Mouse (Mus musculus) midbrain, embryonic 11.5 days (tissue): ENCODE measurements around the gene Cyp1a2. TPM values are rescaled to one million over a fixed set of nuclear protein-coding genes. Genes with fewer than 3 reads are reported as not detected.

Source experiments
- ATAC-seq: fragments of 200-750 bp; cut with Nextera tagmentation; 2 replicates; pipeline ENCODE4 v1.8.0; 2017; ENCODE audit warnings: moderate TSS enrichment, moderate library complexity; ENCODE audit not compliant: low FRiP score
- DNase-seq: peaks from one replicate; pipeline ENCODE4 v3.0.0; 2015; ENCODE audit warnings: low spot score; ENCODE audit errors: missing footprints
- H3K27ac ChIP-seq: fragments of 300-500 bp; sonication (generic); 2 replicates; pipeline ENCODE4 v1.5.1; 2014; ENCODE audit warnings: low read depth, low read length
- H3K27me3 ChIP-seq: fragments of 300-500 bp; sonication (generic); 2 replicates; pipeline ENCODE4 v1.6.1; 2014; ENCODE audit warnings: mild to moderate bottlenecking, low read length, moderate library complexity, mixed read lengths; ENCODE audit not compliant: control insufficient read depth, insufficient read depth
- H3K36me3 ChIP-seq: fragments of 300-500 bp; sonication (generic); 2 replicates; pipeline ENCODE4 v1.6.1; 2014; ENCODE audit warnings: mild to moderate bottlenecking, low read length, moderate library complexity, mixed read lengths; ENCODE audit not compliant: control insufficient read depth, insufficient read depth
- H3K4me1 ChIP-seq: fragments of 300-500 bp; sonication (generic); 2 replicates; pipeline ENCODE4 v1.6.1; 2014; ENCODE audit warnings: low read length; ENCODE audit not compliant: control insufficient read depth, insufficient read depth
- H3K4me2 ChIP-seq: fragments of 300-500 bp; sonication (generic); 2 replicates; pipeline ENCODE4 v1.6.1; 2014; ENCODE audit warnings: mild to moderate bottlenecking, moderate library complexity
- H3K4me3 ChIP-seq: fragments of 300-500 bp; sonication (generic); 2 replicates; pipeline ENCODE4 v1.5.1; 2014; ENCODE audit warnings: low read depth, low read length
- H3K9ac ChIP-seq: fragments of 300-500 bp; sonication (generic); 2 replicates; pipeline ENCODE4 v1.6.1; 2014; ENCODE audit warnings: low read length
- H3K9me3 ChIP-seq: fragments of 300-500 bp; sonication (generic); 2 replicates; pipeline ENCODE4 v1.6.1; 2016; ENCODE audit warnings: low read length; ENCODE audit not compliant: control insufficient read depth
- WGBS: fragments of 180-500 bp; shearing (Covaris S2); extraction: QIAGEN DNeasy Blood & Tissue Kit; methylation state at CpG from one replicate; pipeline ENCODE4 v1.1.7; 2014; 5-methylcytosine and 5-hydroxymethylcytosine counted together
- polyA plus RNA-seq: library from polyadenylated mRNA; unstranded; fragments of >200 nt; fragmentation: Nextera tagmentation; extraction: Ambion mirVana; gene quantifications from 2 replicates; pipeline ENCODE4 v1.2.1, GENCODE M21; 2014

Cyp1a2 gene
- polyA plus RNA-seq, 1 experiment from 2014 or later = not detected

DNA sequence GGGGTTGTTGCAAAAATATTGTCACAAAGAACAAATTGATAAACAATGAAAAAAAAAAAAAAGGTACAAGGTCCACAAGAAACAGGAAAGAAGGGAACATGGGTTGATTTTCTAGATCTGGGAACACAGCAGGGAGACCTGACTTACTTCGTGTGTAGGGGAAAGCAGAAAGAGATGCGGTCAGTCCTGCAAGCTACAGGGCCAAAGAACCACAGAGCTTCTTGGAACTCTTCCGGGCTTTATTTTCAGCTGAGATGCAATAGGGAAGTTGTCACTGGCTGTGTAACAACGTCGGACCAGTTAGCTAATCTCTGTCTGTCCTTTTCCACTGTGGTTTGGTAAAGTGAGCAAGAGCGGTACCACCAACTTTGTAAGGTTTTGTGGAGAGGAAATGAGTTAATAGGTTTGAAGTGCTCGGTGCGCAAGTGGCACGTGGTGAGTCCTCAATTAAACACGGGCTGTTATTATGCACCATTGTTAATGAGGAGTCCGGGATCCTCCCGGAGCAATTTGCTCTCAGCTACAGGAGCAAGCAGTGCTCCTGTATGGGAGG is 36.9 kb downstream of the Cyp1a2 start:
- DNase-seq (peak; percentile 68), ATAC-seq (no peak)
- Histone ChIP-seq H3K27me3 (no peaks in the 10 kb centered on the region), H3K4me3 (no peak overlapping the region), H3K4me2 (no peak overlapping the region), H3K4me1 (peaks cover 29% of the 10 kb centered on the region), H3K9ac (no peak overlapping the region), H3K27ac (no peak overlapping the region), H3K9me3 (no peaks in the 10 kb centered on the region), H3K36me3 (no peaks in the 10 kb centered on the region)
- 82% methylated on average over 12 of the region's 12 CpGs for WGBS

DNA sequence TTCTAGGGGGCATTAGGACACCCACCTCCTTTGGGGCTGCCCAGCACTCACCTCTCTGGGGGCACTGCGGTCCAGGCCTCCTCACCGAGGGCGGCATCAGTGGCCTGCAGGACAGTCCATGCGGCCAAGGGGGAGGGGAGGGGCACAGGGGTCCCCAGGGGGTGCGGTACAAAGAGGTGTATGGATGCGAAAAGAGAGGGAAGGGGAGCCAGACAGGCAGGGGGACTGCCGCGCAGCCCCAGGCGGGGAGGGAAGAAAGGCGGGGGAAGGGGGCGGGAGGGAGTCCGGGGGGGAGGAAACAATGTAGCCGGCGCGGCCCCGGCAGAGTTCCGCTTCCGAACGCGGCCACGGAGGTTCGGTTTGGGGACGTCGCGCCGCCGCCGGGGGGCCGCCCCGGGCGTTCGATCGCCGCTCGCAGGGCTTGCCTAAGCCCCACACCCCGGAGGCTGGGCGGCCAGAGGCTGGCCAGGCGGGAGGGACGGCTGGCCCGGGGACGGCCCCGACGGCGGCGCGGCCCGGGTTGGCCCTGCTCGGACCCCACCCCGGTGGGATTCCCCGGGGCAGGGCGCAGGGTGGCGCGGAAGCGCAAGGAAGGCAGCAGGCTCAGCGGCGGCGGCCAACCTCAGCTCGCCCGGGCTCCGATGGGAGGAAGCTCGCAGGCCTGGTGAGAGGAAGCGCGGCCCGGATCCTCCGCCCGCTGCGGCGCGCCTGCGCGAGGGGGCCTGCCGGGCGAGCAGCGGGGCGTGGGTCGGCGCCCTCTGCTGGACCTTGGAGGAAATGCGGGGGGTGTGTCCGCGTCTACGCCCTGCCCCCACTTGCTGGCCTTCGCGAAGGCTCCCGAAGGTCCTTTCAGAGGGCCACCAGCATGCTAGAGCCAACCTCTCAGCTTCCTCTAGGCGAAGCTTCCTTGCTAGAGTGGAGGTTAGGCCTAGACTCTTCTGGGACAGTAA is 38.3 kb downstream of the Cyp1a2 start:
- Histone ChIP-seq H3K9ac (peak overlapping the region; percentile 99), H3K9me3 (no peaks in the 10 kb centered on the region), H3K4me3 (peak overlapping the region; percentile 96), H3K4me1 (peaks cover 30% of the 10 kb centered on the region), H3K36me3 (no peaks in the 10 kb centered on the region), H3K27me3 (no peaks in the 10 kb centered on the region), H3K27ac (peak overlapping the region; percentile 95), H3K4me2 (peak overlapping the region; percentile 56)
- WGBS = 0% methylated on average over 63 of the region's 85 CpGs
- ATAC-seq (peak; percentile 91), DNase-seq (peak; percentile 99)

DNA sequence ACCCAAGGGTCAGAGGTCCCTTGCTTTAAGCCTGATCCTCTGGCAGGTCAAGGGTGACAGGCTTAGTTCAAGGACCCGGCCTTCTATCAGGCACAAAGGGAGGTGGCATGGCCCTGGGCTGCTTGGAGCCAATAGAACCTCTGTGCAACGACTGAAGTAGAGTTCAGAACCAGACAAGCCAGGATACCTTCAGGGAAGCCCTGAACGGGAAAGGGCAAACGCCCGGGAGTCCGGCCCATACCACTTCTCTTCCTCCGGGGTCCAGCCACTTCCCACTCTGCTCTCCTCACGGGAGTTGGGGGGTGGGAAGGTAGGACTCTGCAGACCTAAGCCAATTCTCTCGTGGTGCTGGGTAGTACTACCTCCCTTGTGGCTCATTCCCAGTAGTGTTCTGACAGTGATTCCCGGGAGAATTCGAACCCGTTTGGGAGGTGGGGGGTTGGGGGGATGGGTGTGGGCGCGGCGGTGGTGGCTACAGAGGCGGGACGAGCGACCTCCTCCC is 39.0 kb downstream of the Cyp1a2 start:
- peak; percentile 92 for DNase-seq
- WGBS = under 1% methylated on average over 18 of the region's 18 CpGs

DNA sequence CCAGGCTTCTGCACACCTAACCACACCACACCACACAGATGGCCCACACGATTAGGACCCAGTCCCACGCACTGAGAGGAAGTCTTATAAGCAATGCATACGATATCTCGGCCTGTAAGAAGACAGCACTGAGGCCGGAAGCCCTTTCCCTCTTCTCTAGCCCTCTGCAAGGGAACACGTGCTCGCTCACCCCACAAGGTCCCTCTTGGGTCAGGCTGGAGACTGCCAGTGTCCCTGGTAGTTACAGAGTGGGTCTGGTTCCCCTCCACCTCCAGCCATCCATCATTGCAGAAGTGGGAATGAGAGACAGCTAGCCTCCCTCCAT is 39.7 kb downstream of the Cyp1a2 start:
- Histone ChIP-seq H3K4me2 (peak overlapping the region; percentile 56), H3K9ac (peak overlapping the region; percentile 99), H3K27ac (no peak overlapping the region), H3K4me1 (peaks cover 43% of the 10 kb centered on the region), H3K36me3 (no peaks in the 10 kb centered on the region), H3K9me3 (no peaks in the 10 kb centered on the region), H3K27me3 (no peaks in the 10 kb centered on the region), H3K4me3 (peak overlapping the region; percentile 96)
- peak; percentile 85 for DNase-seq
- WGBS = 66% methylated on average over 7 of the region's 7 CpGs
- ATAC-seq = no peak

More for the DNA sequence above, 39.0 kb downstream of the Cyp1a2 start:
- Histone ChIP-seq H3K9ac (peak overlapping the region; percentile 99), H3K4me3 (peak overlapping the region; percentile 96), H3K36me3 (no peaks in the 10 kb centered on the region), H3K27ac (0 out of 2 replicates have a peak overlapping the region, but pooled peaks have one; percentile 95), H3K9me3 (no peaks in the 10 kb centered on the region), H3K4me2 (peak overlapping the region; percentile 56), H3K27me3 (no peaks in the 10 kb centered on the region), H3K4me1 (peaks cover 36% of the 10 kb centered on the region)
- peak; percentile 26 for ATAC-seq

DNA sequence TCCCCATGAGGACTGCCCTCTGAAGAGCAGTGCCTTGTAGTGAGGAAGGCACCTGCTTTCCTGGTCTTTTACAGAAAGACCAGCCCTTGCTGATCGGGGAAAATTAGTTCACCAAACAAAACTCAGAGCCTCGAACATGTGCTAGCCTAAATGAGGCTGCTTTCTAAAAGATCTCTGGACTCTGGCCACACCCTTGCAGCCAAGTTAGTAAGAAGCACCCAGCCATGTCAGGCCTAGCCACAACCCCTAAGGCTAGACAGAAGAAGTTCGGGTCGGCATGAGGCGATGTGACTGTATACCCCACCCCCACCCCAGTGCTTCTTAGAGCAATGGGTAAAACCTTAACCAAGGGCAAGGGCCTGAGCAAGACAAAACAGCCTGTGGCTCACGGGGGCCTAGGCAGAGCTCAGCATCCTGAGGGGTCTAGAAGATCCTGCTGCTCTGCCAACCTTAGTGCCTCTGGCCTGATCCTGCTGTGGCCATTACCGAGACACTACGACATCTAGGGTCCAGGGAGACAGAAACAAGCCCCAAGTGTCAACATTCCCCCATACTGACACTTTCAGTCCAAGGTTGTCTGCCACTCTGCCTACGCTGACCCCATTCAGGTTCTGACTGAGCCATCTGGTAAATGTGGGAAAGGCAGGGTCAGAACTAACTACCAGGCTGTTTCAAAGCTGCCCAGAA is 40.2 kb downstream of the Cyp1a2 start:
- H3K4me2 ChIP-seq = peak overlapping the region; percentile 56
- peak overlapping the region; percentile 96 for H3K4me3 ChIP-seq
- 76% methylated on average over 9 of the region's 9 CpGs for whole genome bisulfite sequencing
- peak overlapping the region; percentile 99; the same call in 1 of the 2 replicates for H3K9ac ChIP-seq
- DNase-seq (no peak), ATAC-seq (no peak)
- no peaks in the 10 kb centered on the region for H3K27me3 ChIP-seq
- no peaks in the 10 kb centered on the region for H3K36me3 ChIP-seq
- no peaks in the 10 kb centered on the region for H3K9me3 ChIP-seq
- H3K4me1 ChIP-seq = peaks cover 48% of the 10 kb centered on the region
- H3K27ac ChIP-seq = no peak overlapping the region

DNA sequence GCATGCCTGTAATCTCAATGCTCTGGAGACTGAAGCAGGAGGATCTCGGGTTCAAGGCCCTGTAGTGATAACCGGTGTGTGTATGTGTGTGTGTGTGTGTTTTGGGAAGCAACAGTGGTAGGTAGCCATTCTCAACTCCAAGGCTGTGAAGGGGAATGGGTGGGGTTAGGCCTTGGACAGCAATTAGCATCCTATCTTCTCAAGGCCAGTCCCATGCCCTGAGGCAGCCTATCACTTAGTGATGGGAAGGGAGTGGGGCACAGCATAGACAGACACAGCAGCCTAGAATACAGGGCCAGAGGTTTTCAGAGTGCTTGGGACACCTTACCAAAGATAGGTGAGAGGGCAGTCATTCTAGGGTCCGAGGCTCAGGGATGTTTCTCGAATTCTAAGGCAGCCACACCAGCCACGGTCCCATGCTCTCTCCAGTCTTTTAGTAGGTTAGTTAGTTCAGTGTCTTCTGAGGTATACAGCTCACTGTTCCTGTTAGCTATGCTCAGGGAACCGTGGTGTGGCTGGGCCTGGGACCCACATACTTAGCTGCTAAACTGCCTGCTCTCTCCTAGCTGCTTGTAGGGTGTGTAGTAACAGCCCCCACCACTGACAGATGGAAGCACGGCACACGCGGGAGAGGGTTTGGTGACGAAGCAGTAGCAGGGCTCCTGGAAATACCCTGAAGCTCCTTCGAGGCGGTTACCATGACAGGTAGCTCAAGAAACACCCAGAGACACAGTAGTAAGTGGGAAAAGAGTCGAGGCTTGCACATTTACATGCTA is 41.5 kb downstream of the Cyp1a2 start:
- WGBS = 88% methylated on average over 13 of the region's 13 CpGs
- no peak for ATAC-seq
- no peaks in the 10 kb centered on the region for H3K36me3 ChIP-seq
- H3K27ac ChIP-seq = no peak overlapping the region
- H3K9me3 ChIP-seq = no peaks in the 10 kb centered on the region
- H3K4me3 ChIP-seq = no peak overlapping the region
- no peaks in the 10 kb centered on the region for H3K27me3 ChIP-seq
- peaks cover 50% of the 10 kb centered on the region for H3K4me1 ChIP-seq
- no peak overlapping the region for H3K9ac ChIP-seq
- H3K4me2 ChIP-seq = no peak overlapping the region
- DNase-seq = no peak

DNA sequence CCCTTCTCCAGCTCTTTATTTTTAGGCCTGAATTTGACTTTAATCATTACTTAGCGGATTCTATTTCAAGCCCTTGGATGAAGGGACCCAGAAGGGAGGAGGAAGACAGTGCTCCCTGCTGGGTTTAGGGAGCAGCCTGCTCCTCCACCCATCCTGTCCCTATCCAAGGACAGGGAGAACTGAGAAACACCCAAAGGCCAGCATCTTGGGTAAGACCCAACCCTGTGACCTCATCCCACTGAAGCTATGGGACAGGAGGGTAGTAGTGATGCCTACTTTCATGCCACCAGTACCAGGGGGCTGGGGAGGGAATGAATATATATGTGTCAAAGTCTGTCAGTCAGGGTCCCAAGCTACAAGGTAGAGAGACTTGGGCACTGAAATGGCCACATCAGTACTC is 42.5 kb downstream of the Cyp1a2 start:
- WGBS = 44% methylated on average over 1 of the region's 1 CpGs
- Histone ChIP-seq H3K4me3 (no peak overlapping the region), H3K9ac (no peak overlapping the region), H3K9me3 (no peaks in the 10 kb centered on the region), H3K27me3 (no peaks in the 10 kb centered on the region), H3K4me1 (peaks cover 50% of the 10 kb centered on the region), H3K36me3 (no peaks in the 10 kb centered on the region), H3K4me2 (no peak overlapping the region), H3K27ac (no peak overlapping the region)
- ATAC-seq = no peak
- DNase-seq = no peak

DNA sequence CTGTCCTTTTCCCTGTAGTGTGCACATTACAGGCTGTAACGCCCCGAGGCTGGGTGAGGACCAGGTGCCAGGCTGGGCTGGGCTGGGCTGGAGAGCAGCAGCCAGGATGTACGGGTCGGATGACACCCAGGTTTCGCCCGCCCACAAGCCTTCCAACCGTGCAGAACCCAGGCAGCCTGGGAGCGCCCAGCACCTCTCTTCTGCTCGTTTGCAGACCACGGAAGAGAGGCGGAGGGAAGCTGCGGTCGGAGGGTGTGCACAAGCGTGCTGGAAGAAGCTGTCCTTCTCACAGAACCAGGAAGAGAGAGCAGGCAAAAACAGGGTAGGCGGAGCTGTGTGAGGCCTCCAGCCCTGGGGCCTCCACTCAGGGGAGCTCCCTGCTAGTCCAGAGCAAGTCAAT is 43.1 kb downstream of the Cyp1a2 start:
- no peak for ATAC-seq

More for the DNA sequence above, 43.1 kb downstream of the Cyp1a2 start:
- H3K27me3 ChIP-seq = no peaks in the 10 kb centered on the region
- H3K36me3 ChIP-seq = no peaks in the 10 kb centered on the region
- H3K27ac ChIP-seq = 0 out of 2 replicates have a peak overlapping the region, but pooled peaks have one; percentile 7
- WGBS = 32% methylated on average over 15 of the region's 15 CpGs
- H3K4me2 ChIP-seq = peak overlapping the region; percentile 8; the same call in 1 of the 2 replicates
- H3K4me1 ChIP-seq = peaks cover 47% of the 10 kb centered on the region
- H3K9ac ChIP-seq = peak overlapping the region; percentile 31; the same call in 1 of the 2 replicates
- DNase-seq = no peak
- no peak overlapping the region for H3K4me3 ChIP-seq
- H3K9me3 ChIP-seq = no peaks in the 10 kb centered on the region
